Mouse (Mus musculus) cerebellum, adult 2 months (tissue): ENCODE data around the gene Pspn.

Source experiments
- CTCF ChIP-seq: fragments of 200-500 bp; IDR thresholded peaks from 2 replicates; pipeline ENCODE4 v1.5.1; 2011; ENCODE audit warnings: low read depth, mild to moderate bottlenecking, control low read depth, low read length, moderate library complexity, borderline replicate concordance; ENCODE audit not compliant: insufficient read depth
- POLR2A ChIP-seq: fragments of 200-500 bp; IDR thresholded peaks from 2 replicates; pipeline ENCODE4 v1.6.1; 2011; ENCODE audit warnings: low read length, control low read depth, borderline replicate concordance; ENCODE audit not compliant: insufficient read depth

- no peak for TF ChIP-seq CTCF
- TF ChIP-seq POLR2A, result no peak
These were observed 8.9 kb downstream of the Pspn start for GRCm38 (mm10) chr17:56990966-56991365.
